Mouse (Mus musculus) monocyte, adult 59 days (primary cell): ENCODE results near the gene Inpp1. TPM values are rescaled to one million over a fixed set of nuclear protein-coding genes. Genes with fewer than 3 reads are reported as not detected.

Source experiments
- total RNA-seq, 2 experiments: library from RNA; stranded (reverse); gene quantifications; one replicate each; pipeline ENCODE4 v1.2.4; 2023

The Inpp1 gene
- 10 to 100 TPM; 18.3 TPM for total RNA-seq

DNA sequence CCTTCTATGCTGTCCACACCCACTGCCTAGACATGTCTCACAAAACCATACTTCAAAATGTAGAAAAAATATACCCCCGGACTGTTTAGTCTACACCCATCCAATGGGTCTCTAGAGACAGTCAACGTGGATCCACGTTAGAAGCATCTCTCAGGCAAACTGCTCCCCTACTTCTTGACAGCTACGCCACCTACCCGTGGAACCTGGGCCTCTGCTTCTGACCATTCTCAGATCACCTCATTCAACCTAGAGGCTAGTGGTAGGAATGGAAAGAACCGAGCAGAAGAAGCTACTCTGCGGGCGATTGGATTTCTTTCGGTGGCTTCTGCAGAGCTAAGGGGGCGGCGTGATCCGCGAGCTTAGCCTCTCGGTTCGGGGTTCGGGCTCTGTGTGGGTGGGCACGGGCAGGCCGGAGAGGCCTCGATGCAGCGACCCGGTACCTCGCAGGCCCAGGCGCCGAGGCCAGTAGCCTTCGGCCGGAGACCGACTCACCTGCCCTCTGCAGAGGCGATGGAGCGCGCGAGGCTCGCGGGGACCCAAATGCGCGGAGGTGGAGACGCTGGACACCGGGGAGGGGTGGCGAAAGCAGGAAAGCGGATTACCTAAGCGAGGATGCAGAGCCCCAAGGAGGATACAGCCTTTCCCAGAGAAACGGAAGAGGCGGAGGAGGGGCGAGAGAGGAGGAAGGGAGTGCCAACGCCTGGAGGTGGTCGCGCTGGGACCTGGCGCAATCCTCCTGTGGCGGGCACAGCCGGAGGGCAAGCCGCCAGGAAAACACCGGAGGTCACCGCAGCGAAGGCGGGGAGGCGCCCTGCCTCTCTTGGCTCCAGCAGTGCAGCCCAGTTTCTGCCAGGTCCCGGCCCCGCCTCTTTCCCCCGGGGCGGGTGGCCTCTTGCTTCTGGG, at the start of gene Inpp1:
TSS of gene Inpp1 (minus strand) at position 779 of the 903 bp plus-strand sequence.

DNA sequence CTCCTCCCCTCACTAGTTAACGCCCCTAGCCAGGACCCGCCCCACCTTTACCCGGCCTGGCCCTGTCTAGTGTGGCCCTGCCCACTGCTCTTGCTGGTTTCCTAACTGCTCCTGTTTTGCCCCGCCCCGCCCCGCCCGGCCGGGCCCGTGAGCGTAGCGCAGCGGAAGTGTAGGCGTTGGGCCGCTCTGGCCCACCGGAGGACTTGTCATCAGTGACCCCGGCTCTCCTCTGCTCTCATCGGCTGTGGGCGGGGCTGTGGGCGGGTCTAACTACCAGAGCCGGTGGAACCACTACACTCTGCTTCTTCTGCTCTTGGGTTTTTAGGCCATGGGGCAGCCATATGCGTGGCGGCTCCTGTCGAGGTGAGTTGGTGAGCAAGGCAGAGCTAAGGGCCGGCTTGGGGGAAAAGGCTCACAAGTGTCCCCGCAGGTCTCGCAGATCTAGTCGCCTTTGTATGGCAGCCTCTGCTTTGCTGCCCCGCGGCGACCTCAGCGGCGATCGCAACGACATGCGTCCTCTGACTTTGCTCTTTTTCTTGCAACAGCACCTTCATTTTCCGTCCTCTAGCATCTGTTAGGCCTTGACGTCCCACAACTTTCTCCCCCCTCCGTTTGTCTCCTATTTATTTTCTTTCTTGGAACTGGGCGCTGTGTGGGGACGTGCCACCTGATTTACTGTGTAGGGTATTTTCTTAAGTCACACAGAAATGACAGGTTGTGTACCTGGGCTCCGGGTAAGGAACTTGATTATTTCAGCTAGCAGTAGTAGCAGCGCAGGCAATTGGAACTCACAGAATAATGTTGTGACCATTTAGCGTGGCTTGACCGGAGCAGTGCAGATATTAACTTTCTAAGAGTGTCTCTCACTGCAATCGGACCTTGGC, 27.5 kb upstream of the Inpp1 start, which contains the start of gene Hibch:
TSS of gene Hibch (plus strand) at position 148 of the 884 bp plus-strand sequence.

Other genes with a start within 250 kb of the Inpp1 start
- gene Nemp2, start 187.0 kb downstream of the Inpp1 start, total RNA-seq = 1 to 10 TPM; 8.0 to 8.9 TPM
- 10 to 100 TPM; 32.5 to 46.2 TPM for gene Mfsd6, start 90.2 kb downstream of the Inpp1 start, total RNA-seq
- gene Hibch, start 27.2 kb upstream of the Inpp1 start, total RNA-seq = 10 to 100 TPM in 1 of 2 experiments, 1 to 10 TPM in 1; 9.8 to 12.4 TPM
- gene 1700019D03Rik, start 202.5 kb upstream of the Inpp1 start, total RNA-seq = not detected
- not detected for gene Mstn, start 244.0 kb upstream of the Inpp1 start, total RNA-seq